Mouse (Mus musculus) gastrocnemius, postnatal 10 days (tissue): ENCODE results near the gene Trpc5. TPM values are rescaled to one million over a fixed set of nuclear protein-coding genes. Genes with fewer than 3 reads are reported as not detected.

Experiments used
- DNase-seq: peaks from one replicate; pipeline ENCODE4 v3.0.0; 2021; ENCODE audit warnings: mixed read lengths
- total RNA-seq, 2 experiments: library from RNA; stranded (reverse); gene quantifications; 2 replicates each; pipeline ENCODE4 v1.2.3; 2021

The Trpc5 gene
- total RNA-seq, 2 experiments from 2014 or later, result 0.07 to 0.14 TPM

DNA sequence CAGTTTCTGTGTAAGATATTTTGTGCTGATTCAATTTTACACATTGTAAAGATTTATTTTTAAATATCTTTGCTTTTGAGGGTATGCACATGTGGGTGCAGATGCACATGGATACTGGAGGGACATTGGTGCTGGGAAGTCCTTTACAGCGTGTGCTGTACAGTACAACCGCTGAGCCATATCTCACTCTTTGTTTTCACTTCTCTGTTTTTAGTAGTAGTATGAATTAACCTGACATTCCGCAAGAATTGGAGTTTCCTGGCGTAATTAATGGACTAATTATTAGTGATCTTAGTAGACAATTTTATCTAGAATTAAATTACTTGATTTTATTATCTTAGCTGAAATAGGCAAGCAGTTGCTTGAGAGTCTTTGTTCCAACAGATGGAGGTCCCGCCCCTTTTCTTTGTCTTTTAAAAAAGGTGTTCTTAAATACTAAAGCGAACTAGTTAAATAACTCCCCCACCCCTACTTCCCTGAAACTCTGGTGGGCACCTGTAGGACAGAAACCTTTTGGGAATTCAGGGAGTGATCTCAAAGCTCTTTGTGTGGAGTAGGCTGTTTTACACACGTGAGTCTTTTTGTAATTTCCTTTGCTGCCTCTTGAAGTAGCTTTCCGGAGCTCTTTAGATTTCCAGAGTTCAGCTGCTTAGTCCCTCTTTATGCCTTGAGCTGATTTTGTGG lies 352.5 kb downstream of the Trpc5 start:
- DNase-seq, result no peak

Other genes with a start within 250 kb of the Trpc5 start
- not detected for gene Trpc5os, start 231.6 kb downstream of the Trpc5 start, total RNA-seq
- under 1 TPM; 0.12 to 0.20 TPM for gene Rtl4, start 727 bp upstream of the Trpc5 start, total RNA-seq